Mouse (Mus musculus) splenic B cell, adult 2 months (primary cell): Measurements from ENCODE around the gene Aqp12.

Experiments
- DNase-seq: peaks from one replicate; pipeline ENCODE4 v3.0.0-alpha.2; 2011; ENCODE audit warnings: low read depth, low spot score
- H3K27me3 ChIP-seq: 2 replicates; pipeline ENCODE4 v1.6.1; 2012; ENCODE audit warnings: mild to moderate bottlenecking, low read length, moderate library complexity, mixed read lengths; ENCODE audit not compliant: control insufficient read depth, poor library complexity, insufficient read depth, severe bottlenecking
- H3K36me3 ChIP-seq: 2 replicates; pipeline ENCODE4 v1.6.1; 2012; ENCODE audit warnings: mild to moderate bottlenecking, low read length, moderate library complexity, mixed read lengths; ENCODE audit not compliant: control insufficient read depth, poor library complexity, insufficient read depth, severe bottlenecking

The Aqp12 gene

DNA sequence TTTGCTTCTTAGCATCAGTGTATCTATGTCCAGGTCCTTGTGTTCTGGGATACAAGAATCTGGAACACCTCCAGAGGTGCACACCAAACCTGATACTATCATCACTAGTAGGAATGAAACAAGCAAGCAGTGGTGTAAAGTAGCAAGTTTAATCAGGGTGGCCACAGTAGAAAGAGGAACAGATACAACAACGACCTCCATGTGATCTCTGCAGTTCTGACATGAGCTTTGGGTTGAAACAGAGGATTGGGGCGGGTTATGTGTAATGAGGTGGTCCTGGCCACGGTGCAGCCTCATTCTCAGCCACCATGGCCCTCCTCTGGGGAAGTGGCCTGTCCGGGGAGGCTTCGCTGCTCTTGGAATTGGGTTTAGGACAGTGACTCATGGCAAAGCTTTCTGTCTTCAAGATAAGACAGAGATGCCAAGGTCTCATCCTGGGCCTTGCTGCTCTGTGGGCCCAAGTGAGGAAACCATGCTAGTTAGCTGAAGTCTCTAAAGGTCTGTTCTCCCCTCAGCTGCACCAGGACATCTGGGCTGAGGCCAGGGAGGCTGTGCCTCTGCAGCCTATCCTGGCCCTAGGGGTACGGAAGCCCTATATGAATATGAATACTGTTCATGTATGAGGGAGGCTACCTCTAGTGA lies 13.8 kb upstream of the Aqp12 start:
- no peaks in the 10 kb centered on the region for H3K36me3 ChIP-seq
- no peak for DNase-seq
- no peaks in the 10 kb centered on the region for H3K27me3 ChIP-seq

DNA sequence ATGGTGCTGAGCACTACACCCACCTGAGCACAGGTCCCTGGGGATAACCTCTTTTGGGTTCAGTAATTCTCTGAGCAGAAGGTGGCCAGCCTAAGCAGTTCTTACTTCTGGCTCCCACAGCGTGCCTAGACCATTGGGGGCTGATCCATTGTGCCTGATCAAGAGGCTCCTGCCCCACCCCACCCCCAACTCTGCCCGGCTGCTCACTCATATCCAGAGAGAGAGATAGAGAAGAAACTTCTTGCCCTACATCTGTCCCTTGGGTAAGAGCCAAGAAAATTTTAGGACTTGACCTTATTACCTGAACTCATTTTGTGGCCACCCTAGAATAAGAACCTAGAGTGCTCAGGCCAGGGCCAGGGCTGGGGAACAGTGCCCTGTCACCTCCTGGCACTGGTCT lies 13.3 kb upstream of the Aqp12 start:
- DNase-seq: peak; percentile 14
- H3K36me3 ChIP-seq: no peaks in the 10 kb centered on the region
- H3K27me3 ChIP-seq: no peaks in the 10 kb centered on the region

DNA sequence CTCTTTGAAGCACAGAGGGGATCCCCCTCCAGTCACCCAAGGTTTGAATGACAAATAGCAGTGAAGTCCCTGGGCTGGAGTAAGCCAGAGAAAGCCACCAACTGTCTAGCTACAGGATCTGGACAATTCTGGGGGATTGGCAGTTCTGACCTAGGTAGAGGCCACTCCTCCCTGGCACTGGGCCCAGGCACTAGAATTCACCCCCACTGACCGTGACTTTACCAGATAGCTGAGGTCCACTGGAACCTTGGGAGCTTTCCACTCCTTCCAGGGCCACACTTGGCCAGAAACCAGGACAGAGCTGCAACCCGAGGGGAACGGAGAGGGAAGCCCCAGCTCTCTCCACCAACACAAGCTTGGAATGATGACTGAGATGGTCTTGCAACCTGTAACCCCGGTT lies 3.1 kb downstream of the Aqp12 start:
- H3K36me3 ChIP-seq: no peaks in the 10 kb centered on the region
- DNase-seq: no peak
- H3K27me3 ChIP-seq: no peaks in the 10 kb centered on the region

DNA sequence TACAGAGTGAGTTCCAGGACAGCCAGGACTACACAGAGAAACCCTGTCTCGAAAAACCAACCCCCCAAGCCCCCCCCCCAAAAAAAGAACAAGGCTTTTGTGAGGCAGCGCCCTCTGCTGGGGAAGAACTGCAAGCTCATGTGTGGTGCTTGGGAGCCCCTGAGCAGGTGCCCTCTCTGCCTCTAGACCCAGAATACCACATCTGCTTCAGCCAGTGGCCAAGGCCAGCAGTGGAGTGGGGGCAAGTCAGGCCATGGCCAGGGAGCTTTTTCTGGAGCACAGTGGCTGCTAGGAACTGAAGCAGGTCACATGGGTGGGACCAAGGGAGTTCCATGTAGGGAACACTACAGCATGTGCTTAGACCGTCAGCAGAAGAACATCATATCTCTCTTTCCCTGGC lies 4.6 kb downstream of the Aqp12 start:
- peak; percentile 32 for DNase-seq
- Histone ChIP-seq H3K27me3 (no peaks in the 10 kb centered on the region), H3K36me3 (no peaks in the 10 kb centered on the region)

DNA sequence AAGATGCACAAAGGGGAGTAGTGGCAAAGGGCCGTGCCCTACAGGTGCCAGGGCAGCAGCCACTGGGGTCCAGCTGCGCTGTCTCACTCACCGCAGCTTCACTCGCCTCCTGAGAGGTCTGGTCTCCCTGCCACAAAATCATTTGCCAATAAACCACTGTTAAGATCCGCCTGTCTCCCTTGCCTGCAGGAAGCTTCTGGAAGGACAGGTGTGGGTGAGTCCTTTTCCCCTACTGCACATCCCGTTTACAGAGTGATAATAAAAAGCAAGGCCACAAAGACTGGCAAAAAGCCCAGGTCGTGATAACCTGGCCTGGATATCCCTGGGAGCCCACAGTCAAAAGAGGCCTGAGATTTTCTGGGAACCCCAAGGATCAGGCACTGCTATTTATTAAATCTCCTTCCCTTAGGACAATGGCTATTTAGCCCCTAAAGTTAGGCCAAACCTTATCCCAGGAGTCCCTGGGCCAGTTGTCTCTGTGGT lies 6.0 kb downstream of the Aqp12 start:
- no peak for DNase-seq
- Histone ChIP-seq H3K27me3 (no peaks in the 10 kb centered on the region), H3K36me3 (no peaks in the 10 kb centered on the region)

DNA sequence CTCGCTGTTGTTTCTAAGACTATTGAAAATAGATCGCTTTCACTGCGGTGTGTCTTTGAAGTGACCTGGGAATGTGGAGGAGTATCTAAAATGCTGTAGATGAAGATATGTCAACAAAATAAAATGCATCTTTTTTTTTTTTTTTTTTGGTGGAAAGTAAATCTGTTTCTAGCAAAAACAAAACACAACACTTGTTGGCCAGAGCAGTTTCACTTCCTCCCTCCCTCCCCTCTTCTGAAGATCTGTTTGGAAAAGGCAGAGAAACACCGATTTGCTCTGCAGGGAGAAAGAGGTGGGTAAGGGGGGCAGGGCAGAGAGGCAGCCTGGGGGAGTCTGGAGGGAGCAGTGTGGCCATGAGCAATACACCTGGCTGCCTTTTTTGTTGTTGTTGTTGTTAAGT lies 7.2 kb downstream of the Aqp12 start:
- DNase-seq: no peak
- H3K36me3 ChIP-seq: no peaks in the 10 kb centered on the region
- H3K27me3 ChIP-seq: no peaks in the 10 kb centered on the region

DNA sequence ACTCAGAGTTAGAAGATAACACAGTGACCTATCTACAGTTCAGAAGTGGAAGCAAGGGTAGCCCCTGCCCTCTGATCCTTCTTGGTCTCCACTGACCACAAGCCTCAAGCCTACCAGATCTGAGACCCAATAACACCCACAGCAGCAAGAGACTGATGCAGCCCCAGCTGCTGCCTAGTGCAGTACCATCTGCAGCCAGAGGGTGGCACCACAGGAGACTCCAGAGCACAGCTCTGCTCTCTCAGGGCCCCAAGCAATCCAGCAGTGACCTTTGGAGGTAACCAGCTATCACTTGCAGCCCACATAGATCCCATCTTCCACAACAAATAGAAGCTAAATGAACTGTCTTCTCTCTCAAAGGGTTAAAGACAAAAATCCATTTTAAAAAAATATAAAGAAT lies 8.3 kb downstream of the Aqp12 start:
- Histone ChIP-seq H3K36me3 (no peaks in the 10 kb centered on the region), H3K27me3 (no peaks in the 10 kb centered on the region)
- DNase-seq: peak; percentile 58

DNA sequence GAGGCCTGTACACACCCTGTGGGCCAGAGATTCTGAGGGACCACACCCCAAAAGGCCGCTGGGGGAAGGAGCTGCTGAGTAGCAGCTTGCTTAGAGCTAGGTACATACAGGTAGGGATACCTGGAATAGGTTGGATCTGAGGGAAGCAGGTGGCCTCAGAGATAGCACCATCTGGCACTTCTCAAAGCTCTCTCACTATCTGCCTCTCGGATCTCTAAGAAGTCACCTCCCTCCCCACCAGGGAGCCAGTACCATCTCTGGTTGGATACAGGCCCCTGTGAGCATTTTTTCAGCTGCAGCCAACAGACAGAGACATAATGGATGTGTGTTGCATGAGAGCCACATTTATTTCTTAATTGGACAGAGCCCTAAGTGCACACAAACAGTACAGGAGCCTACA lies 9.0 kb downstream of the Aqp12 start:
- no peak for DNase-seq
- H3K27me3 ChIP-seq: no peaks in the 10 kb centered on the region
- H3K36me3 ChIP-seq: no peaks in the 10 kb centered on the region

DNA sequence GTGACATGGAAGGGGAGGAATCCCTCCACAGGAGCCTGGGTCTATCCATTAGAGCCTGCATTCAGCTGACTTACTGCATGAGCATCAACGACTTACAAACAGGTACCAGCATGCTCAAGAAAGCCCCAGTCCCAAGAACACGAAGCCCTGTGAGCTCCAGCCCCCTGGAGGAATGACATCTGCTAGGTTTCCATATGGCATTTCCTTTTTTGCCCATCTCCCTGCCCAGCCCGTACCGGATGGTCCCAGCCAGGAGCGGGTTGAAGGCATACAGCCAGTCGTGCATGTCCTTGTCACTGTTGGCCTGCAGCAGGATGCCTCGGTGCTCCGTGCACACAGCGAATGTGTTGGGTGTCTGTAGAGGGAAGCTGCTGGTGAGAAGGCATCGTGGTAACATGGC lies 12.6 kb downstream of the Aqp12 start:
- DNase-seq: no peak
- Histone ChIP-seq H3K27me3 (no peaks in the 10 kb centered on the region), H3K36me3 (no peaks in the 10 kb centered on the region)

DNA sequence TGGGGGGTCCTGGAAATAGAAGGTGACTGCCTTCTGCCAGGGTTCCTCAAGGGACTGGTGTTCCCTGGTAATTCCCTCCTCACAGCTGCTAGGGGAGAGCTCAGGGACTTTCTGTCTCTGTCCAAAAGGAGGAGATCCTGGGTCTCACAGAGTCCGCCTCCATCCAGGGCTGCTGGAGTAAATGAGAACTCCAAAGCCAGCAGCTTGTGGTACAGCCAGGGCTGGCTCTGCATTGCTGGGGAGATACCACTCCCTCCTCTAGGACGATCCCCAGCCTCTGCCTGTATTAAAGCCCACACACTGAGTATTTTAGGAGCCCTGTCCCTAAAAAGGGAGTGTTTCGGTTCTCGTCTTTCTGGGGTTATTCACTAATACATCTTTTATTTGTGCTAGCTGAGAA lies 14.5 kb downstream of the Aqp12 start:
- no peak for DNase-seq
- H3K36me3 ChIP-seq: no peaks in the 10 kb centered on the region
- H3K27me3 ChIP-seq: no peaks in the 10 kb centered on the region

DNA sequence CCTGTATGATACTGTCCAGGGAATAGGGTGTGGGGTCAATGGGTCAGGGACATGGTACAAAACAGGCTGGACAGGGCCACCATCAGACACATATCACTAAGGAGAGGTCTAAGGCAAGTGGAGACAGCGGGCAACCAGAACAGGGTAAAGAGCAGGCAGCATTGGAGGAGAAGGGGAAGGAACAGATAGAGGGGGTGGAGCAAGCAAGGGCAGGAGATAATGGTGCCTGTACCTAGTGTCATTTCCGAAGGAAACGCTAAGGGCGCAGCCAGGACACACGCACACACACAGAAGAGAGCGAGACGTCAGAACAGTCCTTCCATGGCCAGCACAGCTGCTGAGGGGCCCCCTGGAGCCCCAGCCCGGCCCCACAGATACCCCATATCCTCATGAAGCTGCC lies 20.5 kb downstream of the Aqp12 start:
- DNase-seq: no peak
- Histone ChIP-seq H3K36me3 (no peaks in the 10 kb centered on the region), H3K27me3 (no peaks in the 10 kb centered on the region)

DNA sequence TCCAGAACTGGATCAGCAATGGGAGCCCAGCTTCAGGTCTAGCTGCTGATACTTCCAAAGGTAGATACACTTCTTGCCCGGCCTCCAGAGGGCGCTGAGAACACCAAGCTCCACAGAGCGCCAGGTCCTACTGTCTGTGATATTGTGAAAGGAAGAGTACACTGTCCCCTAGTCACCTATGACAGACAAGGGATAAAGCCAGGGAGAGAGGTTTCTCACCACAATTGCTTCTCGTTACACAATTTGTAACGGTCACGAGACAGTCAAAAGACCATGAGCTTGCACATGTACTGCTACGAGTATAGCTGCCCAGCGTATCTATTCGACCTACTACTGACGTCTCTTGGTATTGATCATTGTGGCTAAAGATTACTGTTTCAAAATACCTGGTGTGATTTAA lies 23.3 kb downstream of the Aqp12 start:
- no peak for DNase-seq
- Histone ChIP-seq H3K36me3 (no peaks in the 10 kb centered on the region), H3K27me3 (no peaks in the 10 kb centered on the region)

DNA sequence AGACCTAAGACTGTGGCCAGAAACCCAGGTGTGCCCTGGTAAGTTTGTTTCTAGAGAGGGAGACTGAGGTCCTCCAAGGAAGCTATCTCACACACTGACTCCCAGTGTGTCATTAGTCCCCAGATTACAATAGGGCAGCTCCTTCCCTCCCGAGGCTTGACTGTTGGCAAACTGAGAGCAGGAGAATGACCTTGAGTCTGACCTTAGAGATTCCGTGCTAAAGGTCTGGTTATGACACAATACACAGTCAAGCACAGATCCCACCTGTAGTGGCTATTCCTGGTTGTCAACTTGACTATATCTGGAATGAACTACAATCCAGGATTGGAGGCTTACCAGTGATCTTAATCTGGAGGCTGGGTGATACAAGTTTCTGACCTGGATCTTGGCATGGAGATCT lies 23.9 kb downstream of the Aqp12 start:
- DNase-seq: no peak
- Histone ChIP-seq H3K36me3 (no peaks in the 10 kb centered on the region), H3K27me3 (no peaks in the 10 kb centered on the region)

DNA sequence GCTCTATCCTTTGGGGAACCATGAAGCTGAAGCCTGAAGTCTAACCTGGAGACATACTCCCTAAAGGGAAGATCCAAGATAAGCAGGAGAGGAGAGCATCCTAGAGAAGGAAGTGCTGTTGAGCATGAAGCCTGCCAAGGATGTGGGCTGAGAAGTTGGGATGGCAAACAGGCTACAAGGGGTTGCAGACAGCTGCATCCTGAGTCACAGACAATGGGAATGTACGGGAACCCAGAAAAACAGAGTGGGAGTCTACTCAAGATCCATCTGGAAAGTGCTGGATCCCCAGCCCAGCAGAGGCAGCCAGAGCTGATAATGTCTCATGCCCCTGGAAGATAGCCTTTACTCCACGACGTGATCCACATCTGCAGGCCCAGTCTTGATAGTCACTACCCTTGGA lies 25.1 kb downstream of the Aqp12 start:
- H3K27me3 ChIP-seq: no peaks in the 10 kb centered on the region
- no peaks in the 10 kb centered on the region for H3K36me3 ChIP-seq
- DNase-seq: no peak

DNA sequence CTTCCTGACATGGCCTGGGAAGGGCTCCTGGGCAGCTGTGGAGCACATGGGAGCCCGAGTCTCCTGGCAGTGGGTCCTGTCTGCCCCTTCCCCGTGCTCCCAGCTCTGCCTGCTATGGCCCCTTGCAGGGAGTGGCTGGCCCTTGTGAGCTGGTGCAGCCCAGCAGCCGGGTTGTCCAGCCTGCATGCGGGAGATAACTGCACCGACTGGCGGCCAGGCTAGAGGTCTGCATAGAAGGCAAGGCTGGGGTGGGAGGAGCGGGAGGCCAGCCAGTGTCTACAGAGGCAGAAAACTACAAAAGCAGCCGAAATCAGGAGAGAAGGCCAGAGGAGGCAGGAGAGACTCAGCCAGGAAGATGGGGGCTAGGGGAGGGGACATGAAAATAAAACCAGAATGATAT lies 27.9 kb downstream of the Aqp12 start:
- DNase-seq: no peak
- Histone ChIP-seq H3K36me3 (no peaks in the 10 kb centered on the region), H3K27me3 (no peaks in the 10 kb centered on the region)

DNA sequence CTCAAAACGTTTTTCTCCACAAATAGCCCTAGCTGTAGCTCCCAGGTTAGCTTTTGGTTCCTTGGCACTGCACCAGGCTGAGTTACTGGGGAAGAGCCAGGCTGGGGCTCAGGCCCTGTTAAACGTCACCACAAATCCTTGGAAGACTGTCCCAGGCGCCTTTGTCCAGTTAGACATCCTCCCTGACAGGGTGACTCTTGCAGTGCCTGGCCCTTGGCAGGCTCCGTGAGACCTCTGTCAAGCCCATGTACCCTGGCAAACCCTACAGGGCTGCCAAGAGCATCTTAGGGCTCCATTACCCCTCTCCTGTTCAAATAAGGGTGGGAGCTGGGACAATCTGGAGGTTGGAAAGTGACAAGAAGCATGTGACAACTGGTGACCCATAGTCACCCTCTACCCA lies 29.8 kb downstream of the Aqp12 start:
- DNase-seq: no peak
- Histone ChIP-seq H3K27me3 (no peaks in the 10 kb centered on the region), H3K36me3 (no peaks in the 10 kb centered on the region)
